Mouse (Mus musculus) naive thymus-derived CD4-positive, alpha-beta T cell, adult 2 months (primary cell): ENCODE results near the gene Yju2.

Experiments
- DNase-seq: peaks from one replicate; pipeline ENCODE4 v3.0.0-alpha.2; 2011; ENCODE audit warnings: low read depth

Yju2 gene

GRCm38 (mm10) chr17:56007444-56008355 is 48.8 kb downstream of the Yju2 start:
- DNase-seq, result peak; percentile 29

GRCm38 (mm10) chr17:56008356-56009087 is 49.6 kb downstream of the Yju2 start:
- peak; percentile 93 for DNase-seq

GRCm38 (mm10) chr17:56009088-56009961 is 50.4 kb downstream of the Yju2 start:
- peak; percentile 92 for DNase-seq

DNA sequence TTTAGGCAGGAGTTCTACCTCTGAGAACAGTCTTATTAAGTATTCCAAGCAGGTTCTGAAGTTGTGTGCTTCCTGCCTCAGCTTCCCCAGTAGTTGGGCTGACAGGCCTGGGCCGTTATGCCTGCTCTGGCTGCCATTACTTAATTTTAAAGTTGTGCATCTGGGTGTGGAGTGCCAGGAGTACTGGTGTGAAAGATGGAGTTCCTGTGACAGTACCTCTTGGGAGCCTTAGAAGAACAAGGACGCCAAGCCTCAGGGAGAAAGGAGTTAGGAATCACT is 51.0 kb downstream of the Yju2 start:
- DNase-seq, result no peak

DNA sequence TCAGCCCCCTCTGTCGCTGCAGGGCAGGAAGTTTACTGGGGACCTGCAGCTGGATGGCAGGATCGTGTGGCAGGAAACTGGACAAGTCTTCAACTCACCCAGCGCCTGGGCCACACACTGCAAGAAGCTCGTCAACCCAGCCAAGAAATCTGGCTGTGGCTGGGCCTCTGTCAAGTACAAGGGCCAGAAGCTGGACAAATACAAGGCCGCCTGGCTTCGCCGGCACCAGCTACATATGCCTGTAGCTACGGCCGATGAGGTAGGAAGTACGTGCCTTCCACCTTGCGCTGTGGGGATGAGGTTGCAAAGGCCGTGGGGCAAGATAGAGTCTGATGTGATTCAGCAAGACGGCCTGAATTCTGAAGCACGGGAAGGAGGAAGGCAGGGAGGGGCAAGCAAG is 51.4 kb downstream of the Yju2 start:
- peak; percentile 28 for DNase-seq

DNA sequence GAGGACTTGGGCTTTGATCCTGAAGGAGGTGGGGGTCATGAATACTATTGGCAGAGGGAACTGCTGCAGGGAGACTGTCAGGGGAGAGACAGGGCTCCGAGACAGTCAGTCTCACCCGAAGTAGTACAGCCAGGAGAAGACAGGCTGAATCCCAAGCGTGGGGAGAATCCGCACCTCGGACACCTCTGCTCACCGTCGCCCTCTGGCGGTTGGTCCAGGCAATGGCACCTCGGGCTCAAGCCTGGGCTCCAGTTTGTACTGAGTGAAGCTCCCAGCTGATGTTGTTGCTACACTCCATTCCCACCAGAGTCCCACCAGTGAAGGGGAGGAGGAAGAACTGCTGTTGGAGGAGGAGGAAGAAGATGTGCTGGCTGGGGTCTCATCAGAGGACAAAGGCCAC is 51.8 kb downstream of the Yju2 start:
- peak; percentile 84 for DNase-seq

GRCm38 (mm10) chr17:56011441-56011840 is 52.5 kb downstream of the Yju2 start:
- DNase-seq, result no peak

- DNase-seq, result peak; percentile 7
Measured at GRCm38 (mm10) chr17:56015293-56015692, 56.4 kb downstream of the Yju2 start.

DNA sequence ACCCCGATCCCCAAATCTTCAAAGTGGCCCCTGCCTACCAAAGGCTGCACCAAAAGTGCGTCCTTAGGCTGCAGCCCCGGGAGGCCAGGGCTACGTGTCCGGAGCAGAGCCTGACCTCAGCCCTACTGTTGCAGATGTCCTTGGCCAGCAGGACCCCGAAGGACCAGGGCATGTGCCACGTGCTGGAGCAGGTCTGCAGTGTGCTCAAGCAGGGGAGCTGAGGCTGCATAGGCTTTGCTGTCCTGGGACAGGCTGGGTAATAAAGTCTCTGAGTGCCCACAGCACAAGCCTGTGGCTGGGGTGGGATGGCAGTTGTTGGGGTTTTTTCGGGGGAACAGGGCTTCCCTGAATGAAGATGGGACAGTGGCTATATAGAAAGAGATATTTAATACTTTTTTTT is 57.5 kb downstream of the Yju2 start:
- peak; percentile 2 for DNase-seq

DNA sequence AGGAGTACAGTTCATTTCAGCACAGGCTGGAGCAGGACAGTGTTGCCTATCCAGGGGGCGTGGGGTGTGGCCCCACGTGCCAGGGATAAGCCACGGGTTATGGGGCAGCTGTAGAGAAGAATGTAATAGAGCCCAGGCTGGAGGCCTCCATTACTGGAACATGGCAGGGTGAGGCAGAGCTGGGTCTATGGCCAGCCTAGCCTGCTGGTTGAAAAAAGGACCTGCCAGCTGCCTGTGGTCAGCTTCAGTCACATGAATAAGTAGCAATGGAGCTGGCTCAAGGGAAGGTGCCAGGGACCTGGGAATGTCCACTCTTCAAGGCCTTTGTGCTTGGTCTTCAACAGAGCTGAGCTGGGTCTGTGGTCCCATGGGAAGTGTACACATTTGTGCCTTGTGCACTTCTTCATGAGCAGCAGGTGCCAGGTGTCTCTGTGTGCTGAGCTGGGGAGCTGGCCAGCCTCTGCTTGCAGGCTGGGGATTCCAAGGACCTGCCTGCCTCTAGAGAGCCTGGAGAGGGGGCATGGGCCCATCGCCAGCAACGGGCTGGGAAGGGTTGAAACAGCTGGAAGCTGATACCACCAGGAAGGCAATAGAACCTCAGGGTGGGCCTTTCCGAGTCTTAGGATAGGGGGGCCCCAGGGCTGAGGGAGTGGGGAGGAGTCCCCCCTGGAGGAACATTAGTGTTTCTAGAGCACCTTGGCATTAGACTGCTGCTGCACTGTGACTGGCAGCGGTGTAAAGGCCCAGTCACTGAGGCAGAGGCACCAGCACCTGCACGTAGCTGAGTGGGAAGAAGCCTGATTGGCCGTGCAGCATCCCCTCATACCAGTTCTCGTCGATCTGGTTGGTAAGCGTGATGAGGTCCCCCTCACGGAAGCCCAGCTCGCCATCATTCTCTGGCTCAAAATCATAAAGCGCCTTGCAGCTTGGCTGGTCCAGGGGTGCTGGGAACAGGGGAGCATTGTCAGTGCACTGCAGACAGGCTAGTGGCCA is 58.2 kb downstream of the Yju2 start:
- no peak for DNase-seq

DNA sequence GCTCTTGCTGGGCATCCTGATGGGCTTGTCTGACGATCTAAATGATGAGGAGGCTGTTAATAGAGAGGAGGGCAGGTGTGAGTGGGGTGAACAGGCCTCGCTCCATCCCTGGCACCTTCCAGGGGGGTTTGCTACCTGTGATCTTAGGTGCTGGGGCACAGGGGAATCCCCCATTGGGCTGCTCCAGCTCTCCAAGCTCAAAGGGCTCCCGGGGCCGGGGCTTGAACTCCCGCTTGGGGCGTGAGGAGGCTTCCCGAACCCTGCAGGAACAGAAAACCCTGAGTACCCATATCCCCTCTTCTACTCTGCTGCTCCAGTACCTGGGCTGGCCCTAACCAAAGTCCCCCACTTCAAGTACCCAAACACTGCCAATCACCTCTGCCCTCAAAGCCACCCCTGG is 58.9 kb downstream of the Yju2 start:
- DNase-seq, result no peak
